Mouse (Mus musculus) cerebellum, postnatal 14 days (tissue): ENCODE measurements around the gene Apobec3.
A peak's percentile ranks its signal among the peaks of the same experiment; 100 is the strongest.
"Not testable (repeated sequence)": the region's sequence is repeated elsewhere in the genome, so short reads cannot be mapped to it uniquely, and the experiment has no call there.

Source experiments
- DNase-seq, 2 experiments: peaks; one replicate each; pipeline ENCODE4 v3.0.0; 2021; ENCODE audit warnings: mixed read lengths in 2 of 2

Apobec3 gene

GRCm38 (mm10) chr15:79928316-79928715, 36.9 kb downstream of the Apobec3 start:
- DNase-seq, result no peak

DNA sequence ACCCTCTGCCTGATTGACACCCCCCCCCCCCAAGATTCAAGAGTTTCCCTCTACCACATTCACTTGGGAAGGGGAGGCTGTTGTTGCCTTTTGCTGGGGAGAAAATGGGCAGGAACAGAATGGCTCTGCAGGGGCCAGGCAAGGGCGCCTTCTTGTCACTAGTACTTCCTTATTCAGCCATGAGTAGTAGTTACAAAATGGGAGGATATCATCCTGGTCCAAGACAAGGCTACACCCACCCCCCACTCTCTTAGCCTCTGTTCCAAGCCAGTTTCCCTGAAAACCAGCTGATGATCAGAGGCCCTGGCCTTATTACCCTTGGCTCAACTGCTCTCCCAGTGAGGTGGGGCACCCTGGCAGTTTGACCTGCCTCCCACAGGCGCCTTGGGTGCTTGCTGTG, 37.3 kb downstream of the Apobec3 start:
- no peak for DNase-seq

DNA sequence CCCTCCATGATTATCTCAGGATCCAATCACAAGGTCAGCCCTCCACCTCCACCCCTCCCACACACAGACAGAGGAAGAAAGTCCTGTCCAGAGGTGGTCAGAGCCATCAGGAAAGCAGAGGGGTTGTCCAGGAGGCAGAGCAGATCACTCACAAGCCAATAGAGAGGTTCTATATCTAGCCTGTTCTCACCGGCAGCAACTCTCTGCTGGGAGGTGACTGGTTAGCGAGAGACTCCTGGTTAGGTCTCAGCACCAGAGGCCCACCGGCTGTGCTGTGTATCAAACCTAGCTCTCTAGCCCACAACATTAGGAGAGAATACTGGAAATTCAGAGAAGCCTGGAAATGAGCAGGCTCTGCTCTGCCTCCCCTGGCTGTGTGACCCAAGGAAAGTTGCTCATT, 38.3 kb downstream of the Apobec3 start:
- DNase-seq, result no peak

DNA sequence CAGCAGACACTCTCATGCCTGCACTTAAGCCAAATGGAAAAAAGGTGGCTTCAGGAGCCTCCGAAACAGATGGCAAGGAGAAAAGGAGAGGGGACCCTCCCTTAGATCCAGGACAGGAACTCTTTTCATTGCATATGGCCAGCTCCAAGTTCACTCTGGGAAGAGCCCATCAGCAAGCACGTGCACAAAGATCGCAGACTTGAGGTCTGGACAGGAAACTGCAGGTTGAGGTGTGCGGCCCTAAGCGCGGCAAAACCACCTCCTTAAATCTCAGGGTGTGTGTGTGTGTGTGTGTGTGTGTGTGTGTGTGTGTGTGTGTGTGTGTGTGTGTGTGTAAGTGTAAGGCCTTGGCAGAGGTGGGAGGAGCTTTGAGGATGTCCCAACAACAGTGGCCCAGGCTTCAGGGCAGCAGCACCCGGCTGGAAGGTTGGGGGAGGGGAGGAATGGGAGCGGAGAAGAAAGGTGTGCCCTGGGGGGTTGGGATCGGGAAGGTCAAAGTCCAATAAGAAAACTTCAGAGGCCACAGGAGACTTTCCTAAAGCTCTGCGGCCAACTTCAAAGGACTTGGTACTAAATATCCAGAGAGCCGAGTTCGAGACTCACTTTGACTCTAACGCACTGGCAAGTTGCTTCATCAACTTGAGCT, 40.2 kb downstream of the Apobec3 start:
- DNase-seq, result no peak

- peak; percentile 91 to 92 for DNase-seq
Observed at GRCm38 (mm10) chr15:79932323-79932987, 41.0 kb downstream of the Apobec3 start.

- no peak for DNase-seq
Observed at GRCm38 (mm10) chr15:79933052-79933669, 41.7 kb downstream of the Apobec3 start.

- no peak for DNase-seq
Observed at GRCm38 (mm10) chr15:79933670-79934514, 42.4 kb downstream of the Apobec3 start.

- no peak for DNase-seq
Observed at GRCm38 (mm10) chr15:79934776-79935175, 43.3 kb downstream of the Apobec3 start.

DNA sequence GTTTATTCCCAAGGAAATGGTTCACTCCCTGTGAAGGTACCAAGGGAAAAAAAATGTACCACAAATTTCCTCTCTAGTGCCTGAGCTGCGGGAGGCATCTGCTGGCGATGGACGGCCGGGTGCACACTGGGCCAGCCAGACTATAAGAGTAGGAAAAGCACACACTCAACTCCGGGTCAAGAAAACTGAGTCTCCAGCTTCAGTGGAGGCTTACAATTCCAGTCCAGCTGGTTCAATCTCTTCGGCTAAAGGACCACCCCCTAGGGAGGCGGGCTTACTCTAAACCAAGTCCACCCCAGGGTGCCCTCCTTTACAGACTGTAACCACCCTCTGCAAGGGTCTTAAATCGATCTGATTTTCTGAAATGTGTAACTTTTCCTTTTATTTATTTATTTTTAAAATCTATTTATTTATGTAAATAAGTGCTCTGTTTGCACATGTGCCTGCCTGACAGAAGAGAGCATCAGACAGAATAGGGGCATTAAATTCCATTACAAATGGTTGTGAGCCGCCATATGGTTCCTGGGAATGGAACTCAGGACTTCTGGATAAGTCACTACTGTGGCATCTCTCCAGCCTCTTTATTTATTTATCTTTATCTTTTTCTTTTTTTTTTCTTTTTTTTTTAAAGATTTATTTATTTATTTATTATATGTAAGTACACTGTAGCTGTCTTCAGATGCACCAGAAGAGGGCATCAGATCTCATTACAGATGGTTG, 44.4 kb downstream of the Apobec3 start:
- DNase-seq, result no peak

- DNase-seq, result no peak
Observed at GRCm38 (mm10) chr15:79936374-79936751, 44.9 kb downstream of the Apobec3 start.

GRCm38 (mm10) chr15:79939020-79939419, 47.6 kb downstream of the Apobec3 start:
- no peak for DNase-seq

GRCm38 (mm10) chr15:79939501-79939900, 48.0 kb downstream of the Apobec3 start:
- not testable (repeated sequence) for DNase-seq

GRCm38 (mm10) chr15:79939913-79940312, 48.5 kb downstream of the Apobec3 start:
- no peak for DNase-seq

GRCm38 (mm10) chr15:79940932-79941331, 49.5 kb downstream of the Apobec3 start:
- peak; percentile 59 to 75 for DNase-seq

- no peak for DNase-seq
Observed at GRCm38 (mm10) chr15:79942541-79942940, 51.1 kb downstream of the Apobec3 start.

GRCm38 (mm10) chr15:79943584-79943983, 52.1 kb downstream of the Apobec3 start:
- DNase-seq, result no peak

- DNase-seq, result no peak
Observed at GRCm38 (mm10) chr15:79944948-79945347, 53.5 kb downstream of the Apobec3 start.

- DNase-seq, result peak; percentile 86 to 91
Observed at GRCm38 (mm10) chr15:79946022-79946421, 54.6 kb downstream of the Apobec3 start.

- peak in 1 of 2 experiments; percentile 48 for DNase-seq
Observed at GRCm38 (mm10) chr15:79946790-79947189, 55.3 kb downstream of the Apobec3 start.

DNA sequence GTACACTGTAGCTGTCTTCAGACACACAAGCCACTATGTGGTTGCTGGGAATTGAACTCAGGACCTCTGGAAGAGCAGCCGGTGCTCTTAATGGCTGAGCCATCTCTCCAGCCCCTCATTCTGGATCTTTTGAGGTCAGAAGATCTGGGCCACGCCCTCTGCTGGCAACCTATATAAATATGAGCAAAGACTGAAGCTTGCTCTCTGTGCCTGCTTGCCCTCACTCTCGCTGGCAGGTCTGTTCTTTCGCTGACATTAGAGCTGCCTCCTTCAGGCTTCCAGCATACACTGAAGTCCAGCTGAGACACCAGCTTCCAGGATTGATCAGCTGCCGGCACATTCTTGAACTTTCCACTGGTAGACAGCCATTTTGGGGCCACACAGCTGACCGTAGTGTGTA, 56.2 kb downstream of the Apobec3 start:
- peak in 1 of 2 experiments; percentile 46 for DNase-seq

- peak; percentile 76 to 82 for DNase-seq
Observed at GRCm38 (mm10) chr15:79950250-79951025, 59.0 kb downstream of the Apobec3 start.

DNA sequence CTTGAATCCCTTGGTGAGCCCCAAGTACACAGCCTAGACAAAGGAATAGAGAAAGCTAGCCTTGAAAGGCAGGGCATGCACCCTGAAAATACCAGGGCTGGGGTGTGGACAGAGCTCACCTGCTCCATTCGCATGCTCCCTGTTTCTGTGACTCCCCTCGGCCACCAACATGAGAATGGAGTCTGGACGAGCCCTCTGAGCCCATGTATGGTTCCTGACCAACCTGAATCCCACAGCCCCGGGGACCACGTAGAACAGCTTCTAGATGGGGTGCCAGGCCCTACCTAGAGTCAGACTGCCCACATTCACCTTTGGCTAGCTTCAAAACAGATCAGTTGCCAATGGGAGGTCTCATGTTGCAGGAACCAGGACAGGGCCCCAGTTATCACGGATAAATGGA, 59.8 kb downstream of the Apobec3 start:
- DNase-seq, result no peak
